Mouse (Mus musculus): Measurements from ENCODE around the gene Gm6793. TPM values are rescaled to one million over a fixed set of nuclear protein-coding genes. Genes with fewer than 3 reads are reported as not detected.

The Gm6793 gene
- polyA plus RNA-seq, 1 experiment from 2014 or later: 0.12 TPM

Other genes starting within 250 kb of the Gm6793 start
- 226 and 233 TPM in 2 replicates for gene Cfdp1, start 160.7 kb downstream of the Gm6793 start, polyA plus RNA-seq (2015; fragmentation: Nextera tagmentation; extraction: Ambion mirVana)
- gene Tmem170, start 138.3 kb downstream of the Gm6793 start, polyA plus RNA-seq (2015; fragmentation: Nextera tagmentation; extraction: Ambion mirVana): 13.0 and 13.4 TPM in 2 replicates
- gene Chst5, start 104.6 kb downstream of the Gm6793 start, polyA plus RNA-seq (2015; fragmentation: Nextera tagmentation; extraction: Ambion mirVana): 0.96 and 1.1 TPM in 2 replicates
- gene Tmem231, start 81.2 kb downstream of the Gm6793 start, polyA plus RNA-seq (2015; fragmentation: Nextera tagmentation; extraction: Ambion mirVana): 21.1 and 21.5 TPM in 2 replicates
- 194 and 198 TPM in 2 replicates for gene Gabarapl2, start 74.3 kb downstream of the Gm6793 start, polyA plus RNA-seq (2015; fragmentation: Nextera tagmentation; extraction: Ambion mirVana)
- gene Adat1, start 22.7 kb downstream of the Gm6793 start, polyA plus RNA-seq (2015; fragmentation: Nextera tagmentation; extraction: Ambion mirVana): 11.2 and 12.1 TPM in 2 replicates
- gene Kars, start 3.7 kb downstream of the Gm6793 start, polyA plus RNA-seq (2015; fragmentation: Nextera tagmentation; extraction: Ambion mirVana): 209 and 219 TPM in 2 replicates
- 23.9 and 27.6 TPM in 2 replicates for gene Terf2ip, start 3.6 kb downstream of the Gm6793 start, polyA plus RNA-seq (2015; fragmentation: Nextera tagmentation; extraction: Ambion mirVana)

Measured in kidney, embryonic 15.5 days (tissue).